Mouse (Mus musculus) E14TG2a.4 (cell line): ENCODE data around the gene Sap25.

ENCODE experiments used
- CTCF ChIP-seq: conservative IDR thresholded peaks from 2 replicates; pipeline ENCODE4 v1.5.1; 2014; ENCODE audit warnings: low read length
- POU5F1 ChIP-seq: IDR thresholded peaks from 2 replicates; pipeline ENCODE4 v1.6.1; 2014; ENCODE audit warnings: low read length, borderline replicate concordance

- no peak for TF ChIP-seq POU5F1
- no peak for TF ChIP-seq CTCF
These were observed 31.2 kb downstream of the Sap25 start for GRCm38 (mm10) chr5:137672361-137672760.
